Mouse (Mus musculus): ENCODE data around the gene Clk1. TPM values are rescaled to one million over a fixed set of nuclear protein-coding genes. Genes with fewer than 3 reads are reported as not detected.

Gene Clk1
- polyA plus RNA-seq, 1 experiment from 2014 or later: 144 TPM

DNA sequence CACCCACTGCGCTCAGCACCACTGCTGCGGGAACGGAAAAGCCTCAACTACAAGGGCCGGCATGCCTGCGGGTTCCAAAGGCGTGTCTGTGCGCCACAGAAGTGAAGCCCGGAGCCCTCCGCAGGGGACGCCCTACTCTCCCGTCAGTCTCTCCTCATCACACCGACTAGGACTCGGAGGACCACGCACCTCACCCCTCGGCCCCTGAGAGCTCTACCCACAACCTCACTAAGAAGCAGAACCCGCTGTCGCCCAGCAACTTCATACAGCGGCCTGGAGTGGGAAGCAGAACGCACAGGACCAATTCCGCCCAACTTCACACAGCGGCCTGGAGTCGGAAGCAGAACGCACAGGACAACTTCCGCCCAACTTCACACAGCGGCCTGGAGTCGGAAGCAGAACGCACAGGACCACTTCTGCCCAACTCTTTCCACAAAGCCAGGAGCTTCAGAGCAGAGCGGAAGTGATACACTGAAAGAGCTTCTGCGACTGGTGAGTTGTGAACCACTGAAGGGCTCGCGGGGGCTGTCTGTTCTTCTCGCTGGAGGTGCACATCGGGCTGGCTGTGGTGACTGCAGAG, 21.4 kb upstream of the Clk1 start, which contains the start of the genes Nif3l1 and Ppil3:
TSS of gene Nif3l1 (plus strand) at position 9 of the 580 bp plus-strand sequence.
TSS of gene Ppil3 (minus strand) at position 344 of the 580 bp plus-strand sequence.
- H3K4me1 ChIP-seq (replicated peaks): peaks cover 25% of the 10 kb centered on the region
- H3K9ac ChIP-seq: peak within 1 kb of the TSS; percentile 85
- WGBS: under 1% methylated on average over 33 of the region's 33 CpGs
- no peaks in the 10 kb centered on the region for H3K9me3 ChIP-seq (replicated peaks)
- peaks cover 40% of the 10 kb centered on the region for H3K36me3 ChIP-seq
- H3K27ac ChIP-seq (ENCODE audit: poor library complexity, severe bottlenecking): peak within 1 kb of the TSS; percentile 90
- no peaks in the 10 kb centered on the region for H3K27me3 ChIP-seq (replicated peaks)
- peak; percentile 89 for ATAC-seq (ENCODE audit: insufficient number of reproducible peaks, low FRiP score)
- peak within 1 kb of the TSS; percentile 81 for H3K4me2 ChIP-seq
- H3K4me3 ChIP-seq: peak within 1 kb of the TSS; percentile 64

DNA sequence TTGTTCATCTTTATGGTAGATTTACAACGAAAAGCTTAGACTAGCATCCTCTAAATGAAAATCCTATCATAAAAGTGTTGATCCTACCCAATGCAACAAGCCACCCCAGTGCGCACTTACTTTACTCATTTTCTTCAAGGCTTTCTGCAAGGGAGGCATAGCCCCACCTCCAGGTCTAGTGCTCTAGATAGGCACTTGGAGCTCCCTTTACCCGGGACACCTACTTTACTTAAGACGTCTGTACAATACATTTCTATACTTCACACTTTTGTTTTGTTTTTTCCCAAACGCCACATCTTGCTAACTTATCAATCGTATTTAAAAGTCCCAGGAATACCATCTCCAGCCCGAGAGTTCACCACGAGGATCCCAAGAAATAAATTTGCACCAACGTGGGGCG, 20.8 kb upstream of the Clk1 start:
- Histone ChIP-seq H3K36me3 (peaks cover 44% of the 10 kb centered on the region), H3K9me3 (replicated peaks) (no peaks in the 10 kb centered on the region), H3K4me3 (peak overlapping the region; percentile 64), H3K4me1 (replicated peaks) (peaks cover 25% of the 10 kb centered on the region), H3K27me3 (replicated peaks) (no peaks in the 10 kb centered on the region), H3K4me2 (peak overlapping the region; percentile 81), H3K9ac (peak overlapping the region; percentile 85), H3K27ac (ENCODE audit: poor library complexity, severe bottlenecking) (peak overlapping the region; percentile 90)
- ATAC-seq (ENCODE audit: insufficient number of reproducible peaks, low FRiP score): no peak
- 11% methylated on average over 10 of the region's 10 CpGs for WGBS

DNA sequence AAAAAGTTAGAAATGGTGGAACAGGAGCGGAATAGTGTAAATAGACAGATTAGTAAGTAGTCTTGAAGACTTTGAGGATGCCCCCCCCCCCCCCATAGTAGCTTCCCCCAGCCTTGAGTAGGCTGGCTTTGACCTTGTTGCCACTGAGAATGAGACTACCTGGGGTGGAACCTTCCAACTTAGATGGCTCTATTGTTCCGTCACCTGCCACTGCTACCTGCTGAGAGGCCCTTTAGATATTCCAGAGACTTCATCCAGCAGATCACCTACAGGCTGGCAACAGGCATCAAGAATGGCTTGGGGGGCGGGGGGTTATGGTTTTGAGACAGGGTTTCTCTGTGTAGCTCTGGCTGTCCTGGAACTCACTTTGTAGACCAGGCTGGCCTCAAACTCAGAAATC, 685 bp upstream of the Clk1 start:
- WGBS: 83% methylated on average over 3 of the region's 3 CpGs
- Histone ChIP-seq H3K36me3 (peaks cover 16% of the 10 kb centered on the region), H3K9me3 (replicated peaks) (no peaks in the 10 kb centered on the region), H3K9ac (no peak overlapping the region), H3K4me2 (no peak overlapping the region), H3K27me3 (replicated peaks) (no peaks in the 10 kb centered on the region), H3K4me1 (replicated peaks) (peaks cover 18% of the 10 kb centered on the region), H3K4me3 (no peak overlapping the region), H3K27ac (ENCODE audit: poor library complexity, severe bottlenecking) (no peak overlapping the region)
- ATAC-seq (ENCODE audit: insufficient number of reproducible peaks, low FRiP score): no peak

DNA sequence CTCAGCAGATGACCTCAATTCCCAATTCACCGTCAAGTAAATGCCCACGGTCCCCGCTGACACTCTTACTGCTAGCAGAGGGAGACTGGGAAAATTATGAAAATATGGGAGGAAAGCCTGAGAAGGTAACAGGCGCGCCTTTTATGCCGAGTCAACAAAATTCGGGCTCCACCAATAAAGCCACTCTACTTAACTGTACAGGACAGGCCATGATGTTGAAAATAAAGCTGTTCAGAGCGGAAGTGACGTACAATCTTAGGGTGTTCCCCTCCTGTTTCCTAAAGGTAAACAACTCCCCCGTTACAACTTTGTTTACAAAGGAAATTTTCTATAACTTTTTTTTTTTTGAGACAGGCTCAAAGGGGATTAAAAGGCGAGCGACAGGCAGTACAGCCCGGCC, 987 bp downstream of the Clk1 start:
- peak; percentile 58; the same call in 1 of the 2 replicates for ATAC-seq (ENCODE audit: insufficient number of reproducible peaks, low FRiP score)

DNA sequence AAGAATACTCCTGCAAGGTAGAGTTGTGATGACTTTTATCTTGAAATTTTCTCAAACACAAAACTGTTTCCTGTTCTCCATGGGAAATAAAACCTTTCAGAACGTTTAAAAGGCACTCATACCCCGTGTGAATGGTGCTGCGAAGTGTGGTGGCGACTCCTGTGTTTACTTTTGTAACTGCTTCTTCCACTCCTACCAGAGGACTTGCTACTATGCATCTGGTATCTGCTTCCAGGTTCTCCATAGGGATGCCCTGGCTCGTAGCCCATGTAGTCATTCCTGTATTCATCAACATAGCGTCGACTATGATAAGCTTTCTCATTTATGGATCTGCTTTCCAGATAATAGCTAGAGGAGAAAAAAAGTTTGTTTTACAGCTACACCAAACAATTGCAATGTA, 2.9 kb downstream of the Clk1 start:
- peaks cover 49% of the 10 kb centered on the region for H3K36me3 ChIP-seq
- H3K27ac ChIP-seq (ENCODE audit: poor library complexity, severe bottlenecking): no peak overlapping the region
- H3K4me2 ChIP-seq: peak overlapping the region; percentile 38
- H3K27me3 ChIP-seq (replicated peaks): no peaks in the 10 kb centered on the region
- H3K4me1 ChIP-seq (replicated peaks): peaks cover 24% of the 10 kb centered on the region
- H3K9me3 ChIP-seq (replicated peaks): no peaks in the 10 kb centered on the region
- WGBS: 55% methylated on average over 7 of the region's 7 CpGs
- no peak for ATAC-seq (ENCODE audit: insufficient number of reproducible peaks, low FRiP score)
- H3K9ac ChIP-seq: no peak overlapping the region
- peak overlapping the region; percentile 88; the same call in 1 of the 2 replicates for H3K4me3 ChIP-seq

More for the DNA sequence above, 987 bp downstream of the Clk1 start:
- WGBS: 7% methylated on average over 13 of the region's 13 CpGs
- Histone ChIP-seq H3K27me3 (replicated peaks) (no peaks in the 10 kb centered on the region), H3K4me3 (peak overlapping the region; percentile 88), H3K27ac (ENCODE audit: poor library complexity, severe bottlenecking) (peak overlapping the region; percentile 99), H3K36me3 (peaks cover 32% of the 10 kb centered on the region), H3K4me1 (replicated peaks) (peaks cover 24% of the 10 kb centered on the region), H3K4me2 (peak overlapping the region; percentile 89), H3K9ac (peak overlapping the region; percentile 99), H3K9me3 (replicated peaks) (no peaks in the 10 kb centered on the region)

DNA sequence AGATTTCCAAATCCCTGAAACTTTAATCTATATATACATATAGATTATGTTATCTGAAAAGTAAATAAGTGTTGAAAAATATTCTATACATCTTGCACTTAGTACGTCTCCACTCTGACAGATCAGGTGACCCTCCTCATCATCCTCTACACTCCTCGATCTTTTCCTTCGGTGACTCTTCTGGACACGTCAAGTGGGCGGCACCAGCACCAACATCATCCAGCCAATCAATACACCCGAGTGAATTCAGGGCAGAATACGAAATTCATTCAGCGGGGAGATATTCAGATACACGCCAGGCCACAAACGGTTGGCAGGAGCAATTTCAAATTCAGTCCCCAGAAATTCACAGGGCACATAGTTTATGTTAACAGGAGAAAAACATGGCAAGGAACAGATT, 3.8 kb downstream of the Clk1 start:
- no peak overlapping the region for H3K9ac ChIP-seq
- WGBS: 82% methylated on average over 10 of the region's 10 CpGs
- H3K27me3 ChIP-seq (replicated peaks): no peaks in the 10 kb centered on the region
- peaks cover 24% of the 10 kb centered on the region for H3K4me1 ChIP-seq (replicated peaks)
- H3K9me3 ChIP-seq (replicated peaks): no peaks in the 10 kb centered on the region
- ATAC-seq (ENCODE audit: insufficient number of reproducible peaks, low FRiP score): no peak
- peaks cover 57% of the 10 kb centered on the region for H3K36me3 ChIP-seq
- no peak overlapping the region for H3K4me3 ChIP-seq
- no peak overlapping the region for H3K27ac ChIP-seq (ENCODE audit: poor library complexity, severe bottlenecking)
- H3K4me2 ChIP-seq: 0 out of 2 replicates have a peak overlapping the region, but pooled peaks have one; percentile 19

DNA sequence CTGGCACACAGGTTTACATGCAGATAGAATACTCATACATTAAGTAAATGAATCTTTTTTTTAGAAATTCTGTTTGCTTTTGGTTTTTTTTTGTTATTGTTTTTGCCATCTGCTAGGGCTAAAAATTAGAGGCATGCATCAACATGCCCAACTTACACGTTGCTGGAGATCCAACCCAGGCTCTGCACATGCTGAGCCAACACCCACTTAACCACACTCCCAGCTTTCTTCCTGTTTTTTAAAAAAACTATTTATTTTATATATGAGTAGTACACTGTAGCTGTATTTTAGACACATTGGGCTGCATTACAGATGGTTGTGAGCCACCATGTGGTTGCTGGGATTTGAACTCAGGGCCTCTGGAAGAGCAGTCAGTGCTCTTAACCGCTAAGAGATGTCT, 7.8 kb downstream of the Clk1 start:
- H3K9me3 ChIP-seq (replicated peaks): no peaks in the 10 kb centered on the region
- WGBS: 79% methylated on average over 2 of the region's 2 CpGs
- ATAC-seq (ENCODE audit: insufficient number of reproducible peaks, low FRiP score): no peak

DNA sequence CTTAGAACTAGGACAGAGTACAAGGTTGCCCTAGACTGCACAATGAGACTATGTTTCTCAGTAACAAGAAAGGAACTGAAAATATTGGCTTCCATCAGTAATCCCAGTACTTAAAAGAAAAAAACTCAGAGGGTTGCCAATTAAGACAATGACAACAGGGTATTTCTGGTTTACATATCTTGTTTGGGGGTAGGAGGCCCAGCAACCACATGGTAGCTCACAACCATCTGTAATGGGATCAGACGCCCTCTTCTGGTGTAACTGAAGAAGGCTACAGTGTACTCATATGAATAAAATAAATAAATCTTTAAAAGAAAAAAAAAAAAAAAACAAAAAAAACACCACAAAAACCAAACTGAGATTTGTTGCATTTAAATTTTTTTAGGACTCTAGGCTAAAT, 8.4 kb downstream of the Clk1 start:
- Histone ChIP-seq H3K9ac (no peak overlapping the region), H3K4me3 (no peak overlapping the region), H3K27me3 (replicated peaks) (no peaks in the 10 kb centered on the region), H3K27ac (ENCODE audit: poor library complexity, severe bottlenecking) (no peak overlapping the region), H3K4me1 (replicated peaks) (peaks cover 8% of the 10 kb centered on the region; the same call in 1 of the 2 replicates), H3K36me3 (peaks cover 88% of the 10 kb centered on the region), H3K9me3 (replicated peaks) (no peaks in the 10 kb centered on the region), H3K4me2 (no peak overlapping the region)
- 32% methylated on average over 1 of the region's 1 CpGs for WGBS
- no peak for ATAC-seq (ENCODE audit: insufficient number of reproducible peaks, low FRiP score)

More for the DNA sequence above, 7.8 kb downstream of the Clk1 start:
- Histone ChIP-seq H3K9ac (no peak overlapping the region), H3K36me3 (peaks cover 84% of the 10 kb centered on the region), H3K4me1 (replicated peaks) (peaks cover 11% of the 10 kb centered on the region), H3K27me3 (replicated peaks) (no peaks in the 10 kb centered on the region), H3K4me3 (no peak overlapping the region), H3K27ac (ENCODE audit: poor library complexity, severe bottlenecking) (no peak overlapping the region), H3K4me2 (no peak overlapping the region)

DNA sequence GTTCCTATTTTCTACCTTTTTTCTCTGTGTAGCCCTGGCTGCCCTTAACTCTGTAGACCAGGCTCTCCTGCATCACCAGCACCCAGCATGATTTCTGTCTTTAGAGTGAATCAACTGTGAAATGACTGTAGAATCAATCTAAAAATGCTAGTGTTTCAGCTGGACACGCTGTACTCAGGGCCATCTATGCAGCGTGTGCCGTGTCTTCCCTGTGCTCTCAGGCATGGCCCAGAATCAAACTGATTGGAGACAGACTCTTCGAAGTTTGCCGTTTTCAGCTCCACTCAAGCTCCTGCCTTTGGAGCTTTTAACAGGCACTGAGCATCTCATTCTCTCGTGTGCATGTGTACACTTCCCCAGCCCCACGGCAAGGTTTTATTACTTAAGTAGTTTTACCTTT, 13.1 kb downstream of the Clk1 start:
- Histone ChIP-seq H3K36me3 (peaks cover 75% of the 10 kb centered on the region), H3K27me3 (replicated peaks) (no peaks in the 10 kb centered on the region), H3K4me3 (no peak overlapping the region), H3K9me3 (replicated peaks) (no peaks in the 10 kb centered on the region), H3K27ac (ENCODE audit: poor library complexity, severe bottlenecking) (no peak overlapping the region), H3K9ac (no peak overlapping the region), H3K4me1 (replicated peaks) (no peaks in the 10 kb centered on the region), H3K4me2 (no peak overlapping the region)
- ATAC-seq (ENCODE audit: insufficient number of reproducible peaks, low FRiP score): no peak
- WGBS: 90% methylated on average over 7 of the region's 7 CpGs

DNA sequence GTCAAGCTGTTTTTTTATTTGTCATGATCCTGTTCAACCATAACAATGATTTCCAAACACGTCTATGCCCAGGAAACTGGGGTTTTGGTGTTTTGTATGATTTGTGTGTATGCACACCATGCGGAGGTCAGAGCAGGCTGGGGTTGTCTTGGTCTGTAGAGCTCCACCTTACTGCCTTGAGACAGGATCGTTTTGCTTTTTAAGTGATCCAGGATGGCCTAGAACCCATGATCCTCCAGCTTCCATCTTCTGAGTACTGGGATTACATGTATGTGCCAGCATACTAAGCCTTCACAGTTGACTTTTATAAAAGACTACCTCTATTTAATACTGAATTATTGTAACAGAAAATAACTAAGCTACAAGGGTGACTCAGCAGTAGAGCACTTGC, 13.7 kb downstream of the Clk1 start:
- no peak overlapping the region for H3K9ac ChIP-seq
- no peaks in the 10 kb centered on the region for H3K27me3 ChIP-seq (replicated peaks)
- no peak for ATAC-seq (ENCODE audit: insufficient number of reproducible peaks, low FRiP score)
- H3K9me3 ChIP-seq (replicated peaks): no peaks in the 10 kb centered on the region
- whole genome bisulfite sequencing: 82% methylated on average over 3 of the region's 3 CpGs
- no peak overlapping the region for H3K4me3 ChIP-seq
- H3K4me1 ChIP-seq (replicated peaks): no peaks in the 10 kb centered on the region
- H3K4me2 ChIP-seq: no peak overlapping the region
- H3K27ac ChIP-seq (ENCODE audit: poor library complexity, severe bottlenecking): no peak overlapping the region
- H3K36me3 ChIP-seq: peaks cover 75% of the 10 kb centered on the region

DNA sequence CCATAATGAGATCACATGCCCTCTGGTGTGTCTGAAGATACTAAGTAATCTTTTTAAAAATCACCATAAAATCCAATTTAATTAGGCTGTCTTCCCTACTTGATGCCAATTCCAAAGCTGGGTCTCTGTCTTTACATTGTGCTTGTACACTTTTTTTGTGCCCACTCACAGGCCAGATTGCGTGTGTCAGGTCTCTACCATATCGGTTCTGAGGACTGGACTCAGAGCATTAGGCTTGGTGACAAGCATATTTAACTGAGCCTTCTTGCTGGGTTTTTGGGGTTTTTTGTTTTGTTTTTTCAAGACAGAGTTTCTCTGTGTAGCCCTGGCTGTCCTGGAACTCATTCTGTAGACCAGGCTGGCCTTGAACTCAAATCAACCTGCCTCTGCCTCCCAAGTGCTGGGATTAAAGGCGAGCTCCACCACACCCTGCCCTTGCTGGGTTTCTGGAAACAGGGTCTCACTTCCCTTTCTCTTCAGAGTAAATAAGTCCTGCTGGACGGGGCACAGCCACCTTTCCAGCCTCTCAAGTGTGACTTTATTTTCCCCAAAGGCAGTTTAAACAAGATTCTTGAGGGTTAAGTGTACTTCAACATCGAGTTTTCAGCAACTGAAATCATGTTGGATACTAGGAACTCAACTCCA, 14.2 kb downstream of the Clk1 start:
- H3K4me1 ChIP-seq (replicated peaks): no peaks in the 10 kb centered on the region
- no peak overlapping the region for H3K9ac ChIP-seq
- H3K4me3 ChIP-seq: no peak overlapping the region
- H3K27ac ChIP-seq (ENCODE audit: poor library complexity, severe bottlenecking): no peak overlapping the region
- H3K9me3 ChIP-seq (replicated peaks): no peaks in the 10 kb centered on the region
- WGBS: 82% methylated on average over 5 of the region's 5 CpGs
- no peaks in the 10 kb centered on the region for H3K27me3 ChIP-seq (replicated peaks)
- H3K4me2 ChIP-seq: no peak overlapping the region
- H3K36me3 ChIP-seq: peaks cover 70% of the 10 kb centered on the region
- no peak for ATAC-seq (ENCODE audit: insufficient number of reproducible peaks, low FRiP score)

Measured in heart, embryonic 12.5 days (tissue).